Mouse (Mus musculus) MEL (cell line): ENCODE results near the gene Ube2h. TPM values are rescaled to one million over a fixed set of nuclear protein-coding genes. Genes with fewer than 3 reads are reported as not detected.
"Not testable (repeated sequence)": the region's sequence is repeated elsewhere in the genome, so short reads cannot be mapped to it uniquely, and the experiment has no call there.

Source experiments
- DNase-seq: peaks from one replicate; pipeline ENCODE4 v3.0.0; 2011; ENCODE audit warnings: low read depth, low spot score
- H3K27ac ChIP-seq: 2 replicates; pipeline ENCODE4 v1.5.1; 2012; ENCODE audit warnings: low read depth, mild to moderate bottlenecking, control low read depth, low read length, moderate library complexity; ENCODE audit not compliant: control insufficient read depth
- H3K27me3 ChIP-seq, 2 experiments: fragments of 150-350 bp in 1 of 2; sonication (generic) in 1 of 2; 2 replicates each; pipeline ENCODE4 v1.6.1; 2012; ENCODE audit warnings: low read length in 2 of 2, mild to moderate bottlenecking in 2 of 2, improper control_type of control experiment in 1 of 2, moderate library complexity in 1 of 2; ENCODE audit not compliant: insufficient read depth in 2 of 2, control insufficient read depth in 1 of 2
- H3K36me3 ChIP-seq, 2 experiments: 2 replicates each; pipeline ENCODE4 v1.6.1; 2012 to 2014; ENCODE audit warnings: low read length in 2 of 2, improper control_type of control experiment in 1 of 2, inconsistent platforms in 1 of 2, mild to moderate bottlenecking in 1 of 2; ENCODE audit not compliant: insufficient read depth in 2 of 2, control insufficient read depth in 1 of 2
- H3K4me1 ChIP-seq, 2 experiments: fragments of 150-350 bp in 1 of 2; sonication (generic) in 1 of 2; 2 replicates each; pipeline ENCODE4 v1.6.1; 2012; ENCODE audit warnings: low read length in 2 of 2, improper control_type of control experiment in 1 of 2, mild to moderate bottlenecking in 1 of 2; ENCODE audit not compliant: insufficient read depth in 2 of 2, control insufficient read depth in 1 of 2
- H3K4me3 ChIP-seq, 2 experiments: fragments of 150-350 bp in 1 of 2; sonication (generic) in 1 of 2; 2 replicates each; pipeline ENCODE4 v1.5.1; 2012; ENCODE audit warnings: low read depth in 2 of 2, low read length in 2 of 2, mild to moderate bottlenecking in 2 of 2, moderate library complexity in 2 of 2, control low read depth in 1 of 2, improper control_type of control experiment in 1 of 2; ENCODE audit not compliant: control insufficient read depth in 1 of 2, insufficient read depth in 1 of 2
- H3K79me2 ChIP-seq: 2 replicates; pipeline ENCODE4 v1.6.1; 2012; ENCODE audit warnings: mild to moderate bottlenecking, low read length, moderate library complexity; ENCODE audit not compliant: control insufficient read depth, poor library complexity, insufficient read depth
- H3K9ac ChIP-seq: 2 replicates; pipeline ENCODE4 v1.6.1; 2012; ENCODE audit warnings: low read depth, mild to moderate bottlenecking, control low read depth, low read length, moderate library complexity; ENCODE audit not compliant: control insufficient read depth, poor library complexity, severe bottlenecking
- H3K9me3 ChIP-seq: fragments of 150-350 bp; sonication (generic); replicated peaks from 2 replicates; pipeline ENCODE4 v1.6.1; 2012; ENCODE audit warnings: mild to moderate bottlenecking, low read length, improper control_type of control experiment, moderate library complexity; ENCODE audit not compliant: insufficient read depth
- CHD2 ChIP-seq: IDR thresholded peaks from 2 replicates; pipeline ENCODE4 v1.6.1; 2011; ENCODE audit warnings: low read length, improper control_type of control experiment
- EP300 ChIP-seq, 2 experiments: IDR thresholded peaks; 2 replicates each; pipeline ENCODE4 v1.6.1; 2011; ENCODE audit warnings: improper control_type of control experiment in 2 of 2, low read length in 2 of 2, low read depth in 1 of 2, mild to moderate bottlenecking in 1 of 2
- ETS1 ChIP-seq: IDR thresholded peaks from 2 replicates; pipeline ENCODE4 v1.6.1; 2012; ENCODE audit warnings: low read depth, mild to moderate bottlenecking, inconsistent platforms, low read length, improper control_type of control experiment, moderate library complexity
- GABPA ChIP-seq: IDR thresholded peaks from 2 replicates; pipeline ENCODE4 v1.6.1; 2012; ENCODE audit warnings: low read depth, mild to moderate bottlenecking, inconsistent platforms, low read length, improper control_type of control experiment, moderate library complexity
- GATA1 ChIP-seq: IDR thresholded peaks from 2 replicates; pipeline ENCODE4 v1.6.1; 2011; ENCODE audit warnings: low read depth, low read length, improper control_type of control experiment
- HCFC1 ChIP-seq: IDR thresholded peaks from 2 replicates; pipeline ENCODE4 v1.6.1; 2012; ENCODE audit warnings: low read depth, mild to moderate bottlenecking, inconsistent platforms, low read length, improper control_type of control experiment, moderate library complexity
- MXI1 ChIP-seq: IDR thresholded peaks from 2 replicates; pipeline ENCODE4 v1.6.1; 2011; ENCODE audit warnings: mild to moderate bottlenecking, low read depth, low read length, improper control_type of control experiment
- NRF1 ChIP-seq: IDR thresholded peaks from 2 replicates; pipeline ENCODE4 v1.6.1; 2014; ENCODE audit warnings: low read depth, mild to moderate bottlenecking, inconsistent platforms, low read length, improper control_type of control experiment, moderate library complexity; ENCODE audit not compliant: poor library complexity, insufficient read depth, severe bottlenecking
- RCOR1 ChIP-seq: IDR thresholded peaks from 2 replicates; pipeline ENCODE4 v1.6.1; 2012; ENCODE audit warnings: low read depth, mild to moderate bottlenecking, inconsistent platforms, low read length, improper control_type of control experiment
- SIN3A ChIP-seq: IDR thresholded peaks from 2 replicates; pipeline ENCODE4 v1.6.1; 2012; ENCODE audit warnings: low read length, improper control_type of control experiment, inconsistent platforms
- SMC3 ChIP-seq: IDR thresholded peaks from 2 replicates; pipeline ENCODE4 v1.6.1; 2011; ENCODE audit warnings: low read depth, low read length, improper control_type of control experiment
- TBP ChIP-seq: IDR thresholded peaks from 2 replicates; pipeline ENCODE4 v1.8.0; 2011; ENCODE audit warnings: low read depth, low read length, improper control_type of control experiment
- TCF12 ChIP-seq: IDR thresholded peaks from 2 replicates; pipeline ENCODE4 v1.6.1; 2014; ENCODE audit warnings: low read depth, mild to moderate bottlenecking, inconsistent platforms, low read length, improper control_type of control experiment, moderate library complexity
- ZNF384 ChIP-seq: IDR thresholded peaks from 2 replicates; pipeline ENCODE4 v1.6.1; 2012; ENCODE audit warnings: low read depth, mild to moderate bottlenecking, inconsistent platforms, low read length, improper control_type of control experiment
- polyA plus RNA-seq, 2 experiments: library from polyadenylated mRNA; stranded (reverse) in 1 of 2; unstranded in 1 of 2; fragments of >175 nt in 1 of 2; fragments of >200 nt in 1 of 2; gene quantifications; 2 replicates each; pipeline versions ENCODE4 v1.2.1 to v1.2.4; 2012; ENCODE audit warnings: low replicate concordance in 2 of 2, low read depth in 1 of 2; ENCODE audit not compliant: insufficient read length in 2 of 2, insufficient read depth in 1 of 2, missing spikeins in 1 of 2
- total RNA-seq: library from RNA; depleted of rRNA; stranded (reverse); fragments of 300-350 nt; gene quantifications from 2 replicates; pipeline ENCODE4 v1.2.3, GENCODE M21; 2012

The Ube2h gene
- total and polyA plus RNA-seq, 3 experiments, result 4.2 to 7.4 TPM; not detected in 1

GRCm38 (mm10) chr6:30303771-30304398, 454 bp downstream of the Ube2h start:
- not testable (repeated sequence) for H3K36me3 ChIP-seq, H3K27me3 ChIP-seq, H3K79me2 ChIP-seq, H3K9me3 ChIP-seq
- Histone ChIP-seq H3K9ac (peak overlapping the region; percentile 63), H3K4me3 (peak overlapping the region; percentile 58 to 89), H3K27ac (0 out of 2 replicates have a peak overlapping the region, but pooled peaks have one; percentile 24), H3K4me1 (peaks cover 2 to 17% of the 10 kb centered on the region in 2 experiments; a peak in 2 of 4 replicates)
- 0 out of 2 replicates have a peak, but pooled peaks have one; percentile 2 for TF ChIP-seq MXI1
- peak; percentile 48 for DNase-seq

GRCm38 (mm10) chr6:30302781-30303631, 1.3 kb downstream of the Ube2h start:
- H3K79me2 ChIP-seq, result no peaks in the 10 kb centered on the region
- no peaks in the 10 kb centered on the region for H3K9me3 ChIP-seq
- H3K36me3 ChIP-seq, result peaks cover 0 to 8% of the 10 kb centered on the region in 2 experiments; a peak in 2 of 4 replicates
- H3K9ac ChIP-seq, result peak overlapping the region; percentile 63
- TF ChIP-seq HCFC1 (peak; percentile 14; the same call in 1 of the 2 replicates), NRF1 (no peak), MXI1 (peak; percentile 26; the same call in 1 of the 2 replicates), EP300 (IDR thresholded peaks at IDR 0.05; ENCODE audit: low read depth in 1 of 2, low read length in 2 of 2) (peak in 1 of 2 experiments; percentile 34; a peak in 1 of 4 replicates), SMC3 (no peak), TBP (0 out of 2 replicates have a peak, but pooled peaks have one; percentile 26), SIN3A (peak; percentile 20; the same call in 1 of the 2 replicates), GATA1 (peak; percentile 77), ETS1 (peak; percentile 64), ZNF384 (peak; percentile 91), GABPA (no peak), TCF12 (peak; percentile 14; the same call in 1 of the 2 replicates), RCOR1 (peak; percentile 92), CHD2 (0 out of 2 replicates have a peak, but pooled peaks have one; percentile 27)
- DNase-seq, result peak; percentile 57
- H3K27ac ChIP-seq, result 0 out of 2 replicates have a peak overlapping the region, but pooled peaks have one; percentile 9
- H3K4me1 ChIP-seq, result peaks cover 2 to 9% of the 10 kb centered on the region in 2 experiments; a peak in 2 of 4 replicates
- peak overlapping the region; percentile 58 to 89 for H3K4me3 ChIP-seq
- H3K27me3 ChIP-seq, result no peaks in the 10 kb centered on the region
